Mouse (Mus musculus): Measurements from ENCODE around the gene Pspn.

- TF ChIP-seq GATA1 (IDR thresholded peaks at IDR 0.05; ENCODE audit: borderline replicate concordance, low read length) (no peak), FLI1 (IDR thresholded peaks at IDR 0.05; ENCODE audit: low read length) (no peak)
These were observed 48.9 kb downstream of the Pspn start for GRCm38 (mm10) chr17:56950915-56951314.
